ENCODE assay signal across 11 mouse cellular contexts in genomic region chr15:8711630-8712310, GRCm38 (mm10). TPM values are rescaled to one million over a fixed set of nuclear protein-coding genes. Genes with fewer than 3 reads are reported as not detected.
A peak's percentile ranks its signal among the peaks of the same experiment; 100 is the strongest.
DNase-seq lines count a peak whose midpoint lies in the region; ATAC-seq and TF ChIP-seq lines count a peak whose summit lies in the region.
"Had no signal": no experiment of that assay in that cellular context is flagged by ENCODE, and none has a peak within 500 bp of the region (broad histone marks: within the 10 kb centered on the region; RNA-seq: fewer than 3 reads in every experiment).

No protein-coding gene starts in this region.

- intact Hi-C loops in gastrocnemius, adult 2 months (cut with DNase I) = no loop called here

- H3K36me3 ChIP-seq in intestine, embryonic 16.5 days (ENCODE audit: control insufficient read depth, insufficient read depth, low read length) = no peaks in the 10 kb centered on the region
- H3K36me3 ChIP-seq: midbrain, embryonic 15.5 days had no signal

- WGBS in intestine, embryonic 16.5 days = 63% methylated on average over 9 of the region's 9 CpGs

- DNase-seq in gastrocnemius, adult 2 months = peak; percentile 34
- DNase-seq in gastrocnemius, postnatal 4 days (ENCODE audit: low spot score in 2 of 2) = no peak
- peak; percentile 38 for DNase-seq in layer of hippocampus, adult 11-12 months (ENCODE audit: low spot score)
- no peak for DNase-seq in layer of hippocampus, postnatal 36 days
- DNase-seq in lung, postnatal 14 days = peak; percentile 46
- DNase-seq in cerebellum, adult 18-20 months = no peak
- DNase-seq: cerebellum, postnatal 10 days; thymus, postnatal 14 days had no signal

- no peak for TF ChIP-seq CTCF in gastrocnemius, adult 2 months (IDR thresholded peaks at IDR 0.05)

- no peaks in the 10 kb centered on the region for H3K9me3 ChIP-seq in intestine, embryonic 16.5 days (ENCODE audit: control insufficient read depth, low read length)
- H3K9me3 ChIP-seq: midbrain, embryonic 15.5 days had no signal

- H3K4me2 ChIP-seq in intestine, embryonic 16.5 days (ENCODE audit: low read depth, low read length) = no peak overlapping the region

- H3K9ac ChIP-seq in intestine, embryonic 16.5 days (ENCODE audit: low read depth, low read length) = no peak overlapping the region
- H3K9ac ChIP-seq: midbrain, embryonic 15.5 days had no signal

- no peak overlapping the region for H3K4me3 ChIP-seq in gastrocnemius, adult 2 months
- H3K4me3 ChIP-seq in intestine, embryonic 16.5 days (ENCODE audit: low read length) = no peak overlapping the region

- H3K27ac ChIP-seq in gastrocnemius, adult 2 months = no peak overlapping the region
- no peak overlapping the region for H3K27ac ChIP-seq in intestine, embryonic 16.5 days (ENCODE audit: low read length)
- H3K27ac ChIP-seq: midbrain, embryonic 15.5 days had no signal

- H3K27me3 ChIP-seq in intestine, embryonic 16.5 days (replicated peaks; ENCODE audit: control insufficient read depth, insufficient read depth, low read length) = no peaks in the 10 kb centered on the region
- H3K27me3 ChIP-seq: midbrain, embryonic 15.5 days had no signal

- 0 out of 2 replicates have a peak, but pooled peaks have one; percentile 16 for ATAC-seq in granulocyte monocyte progenitor cell, adult 5-6 weeks (replicated peaks; ENCODE audit: poor library complexity, severe bottlenecking)
- no peak for ATAC-seq in intestine, embryonic 16.5 days
- ATAC-seq: midbrain, embryonic 15.5 days had no signal

- H3K4me1 ChIP-seq in intestine, embryonic 16.5 days (ENCODE audit: control insufficient read depth, insufficient read depth, low read length) = no peaks in the 10 kb centered on the region

RNA-seq across cellular contexts. Expression of gene Slc1a3, which starts 1.2 kb away (rescaled TPM):
- 1 to 10 TPM; 1.2 TPM for total RNA-seq in gastrocnemius, adult 2 months (2021)
- total RNA-seq in gastrocnemius, postnatal 4 days (2021) = 1 to 10 TPM; 4.9 to 6.3 TPM
- 100 to 1,000 TPM; 377 to 416 TPM for total RNA-seq in layer of hippocampus, postnatal 36 days (2021)
- total RNA-seq in granulocyte monocyte progenitor cell, adult 5-6 weeks (2014; fragmentation: Nextera tagmentation) = not detected in 2 replicates
- 1.5 TPM in 1 of 2 replicates, not detected in the other for total RNA-seq in granulocyte monocyte progenitor cell, adult 5-6 weeks (2017)
- polyA plus RNA-seq in intestine, embryonic 16.5 days (2015; fragmentation: Nextera tagmentation; extraction: Ambion mirVana) = 3.7 and 4.0 TPM in 2 replicates

Comparison
In these comparisons a context has a peak if more than half of its experiments do, and no peak if none do; other contexts are left out.
1. DNase-seq: peak in gastrocnemius, adult 2 months (single experiment), layer of hippocampus, adult 11-12 months (single experiment) and lung, postnatal 14 days (single experiment); none in gastrocnemius, postnatal 4 days (0 of 2), layer of hippocampus, postnatal 36 days (0 of 2) and cerebellum, adult 18-20 months (0 of 2).
2. RNA of gene Slc1a3, which starts 1.2 kb away (total RNA-seq): 377 to 416 TPM in layer of hippocampus, postnatal 36 days; 4.9 to 6.3 TPM in gastrocnemius, postnatal 4 days, 1.5 TPM in granulocyte monocyte progenitor cell, adult 5-6 weeks and 1.2 TPM in gastrocnemius, adult 2 months; every median in the first group is over 10 times any median in the second.